Mouse (Mus musculus) lung, adult 2 months (tissue): ENCODE data around the gene Spink2. TPM values are rescaled to one million over a fixed set of nuclear protein-coding genes. Genes with fewer than 3 reads are reported as not detected.
"Not testable (repeated sequence)": the region's sequence is repeated elsewhere in the genome, so short reads cannot be mapped to it uniquely, and the experiment has no call there.

ENCODE experiments used
- DNase-seq: peaks from one replicate; pipeline ENCODE4 v3.0.0; 2022
- H3K4me1 ChIP-seq: fragments of 200-500 bp; 2 replicates; pipeline ENCODE4 v1.6.1; 2011; ENCODE audit warnings: low read length; ENCODE audit not compliant: control insufficient read depth, insufficient read depth
- H3K4me3 ChIP-seq: fragments of 200-500 bp; replicated peaks from 2 replicates; pipeline ENCODE3; 2011; ENCODE audit warnings: low read depth, mild to moderate bottlenecking, control low read depth, low read length; ENCODE audit errors: extremely low read depth
- CTCF ChIP-seq: fragments of 200-500 bp; IDR thresholded peaks from 2 replicates; pipeline ENCODE4 v1.5.1; 2011; ENCODE audit warnings: mild to moderate bottlenecking, low read length, control low read depth; ENCODE audit not compliant: insufficient read depth
- POLR2A ChIP-seq: fragments of 200-500 bp; IDR thresholded peaks from 2 replicates; pipeline ENCODE4 v1.6.1; 2011; ENCODE audit warnings: low read depth, mild to moderate bottlenecking, control low read depth, low read length, borderline replicate concordance; ENCODE audit errors: extremely low read depth
- whole genome bisulfite sequencing: fragments of 180-500 bp; shearing (Covaris S2); methylation state at CpG from one replicate; pipeline ENCODE4 v1.1.7; 2018; 5-methylcytosine and 5-hydroxymethylcytosine counted together
- polyA plus RNA-seq: library from polyadenylated mRNA; depleted of rRNA; stranded (reverse); fragments of >200 nt; gene quantifications from 2 replicates; pipeline ENCODE4 v1.2.3, GENCODE M21; 2012

The Spink2 gene
- polyA plus RNA-seq, 1 experiment: 2.4 TPM

DNA sequence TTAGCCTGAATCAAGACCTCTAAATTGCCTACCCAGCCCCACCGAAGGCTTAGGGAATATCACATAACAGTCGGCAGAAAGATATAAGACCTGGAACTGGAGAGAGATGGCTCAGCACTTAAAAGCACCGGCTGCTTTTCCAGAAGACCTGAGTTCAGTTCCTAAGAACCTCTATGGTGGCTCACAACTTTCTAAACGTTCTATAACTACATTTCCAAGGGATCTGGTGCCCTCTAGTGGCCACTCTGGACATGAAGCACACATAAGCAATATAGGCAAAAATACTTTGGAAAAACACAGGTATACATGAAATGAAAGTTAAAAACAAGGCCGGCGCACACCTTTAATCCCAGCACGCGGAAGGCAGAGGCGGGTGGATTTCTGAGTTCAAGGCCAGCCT is 5.9 kb upstream of the Spink2 start:
- DNase-seq: peak; percentile 70
- H3K4me3 ChIP-seq: no peak overlapping the region
- TF ChIP-seq POLR2A (no peak), CTCF (peak; percentile 46; the same call in 1 of the 2 replicates)
- WGBS: 7% methylated on average over 9 of the region's 9 CpGs
- no peaks in the 10 kb centered on the region for H3K4me1 ChIP-seq

DNA sequence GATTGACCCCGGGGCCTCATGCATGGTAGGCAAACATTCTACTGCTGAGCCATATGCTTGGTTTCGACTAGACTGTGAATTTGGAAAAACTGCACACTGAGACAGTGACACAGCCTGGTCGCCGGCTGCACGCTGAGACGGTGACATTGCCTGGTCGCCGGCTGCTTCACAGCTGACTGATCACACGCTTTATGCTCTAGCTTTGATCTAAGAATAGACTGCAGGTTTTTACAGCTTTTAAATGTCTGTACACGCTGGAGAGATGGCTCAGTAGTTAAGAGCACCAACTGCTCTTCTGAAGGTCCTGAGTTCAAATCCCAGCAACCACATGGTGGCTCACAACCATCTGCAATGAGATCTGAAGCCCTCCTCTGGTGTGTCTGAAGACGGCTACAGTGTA is 5.1 kb downstream of the Spink2 start:
- 75% methylated on average over 11 of the region's 11 CpGs for WGBS
- Histone ChIP-seq H3K4me1 (no peaks in the 10 kb centered on the region), H3K4me3 (no peak overlapping the region)
- TF ChIP-seq CTCF (no peak), POLR2A (no peak)
- no peak for DNase-seq

DNA sequence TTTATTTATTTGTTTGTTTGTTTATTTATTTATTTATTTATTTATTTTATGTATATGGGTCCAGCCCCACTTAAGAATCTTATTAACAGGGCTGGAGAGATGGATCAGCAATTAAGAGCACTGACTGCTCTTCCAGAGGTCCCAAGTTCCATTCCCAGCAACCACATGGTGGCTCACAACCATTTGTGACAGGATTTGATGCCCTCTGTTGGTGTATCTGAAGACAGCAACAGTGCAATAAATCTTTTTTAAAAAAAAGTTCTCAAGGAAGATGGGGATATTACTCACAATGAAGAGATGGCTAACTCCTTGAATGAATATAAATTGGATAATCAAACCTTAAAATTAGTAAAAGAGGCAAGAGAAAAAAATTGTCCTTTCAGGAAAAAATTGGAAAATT is 9.0 kb downstream of the Spink2 start:
- no peak for TF ChIP-seq CTCF
- no peak for TF ChIP-seq POLR2A

DNA sequence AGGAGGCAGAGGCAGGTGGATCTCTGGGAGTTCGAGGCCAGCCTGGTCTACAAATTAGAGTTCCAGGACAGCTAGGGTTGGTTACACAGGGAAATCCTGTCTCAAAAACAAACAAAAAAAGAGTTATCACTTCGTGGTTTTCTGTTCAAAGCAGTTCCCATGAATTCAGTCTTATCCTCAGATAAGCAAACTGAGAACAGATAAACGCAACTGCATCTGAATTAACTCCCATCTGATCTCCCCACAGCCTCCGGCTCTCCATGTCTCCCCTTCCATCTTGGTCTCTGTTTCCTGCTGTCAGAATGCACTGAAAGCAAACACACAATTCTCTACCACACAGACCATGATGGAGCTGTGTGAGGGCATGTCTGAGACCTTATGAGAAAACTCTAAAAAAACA is 10.6 kb downstream of the Spink2 start:
- TF ChIP-seq POLR2A (no peak), CTCF (no peak)
- WGBS: 45% methylated on average over 4 of the region's 4 CpGs
- Histone ChIP-seq H3K4me3 (no peak overlapping the region), H3K4me1 (no peaks in the 10 kb centered on the region)
- no peak for DNase-seq

More for the DNA sequence above, 9.0 kb downstream of the Spink2 start:
- H3K4me1 ChIP-seq: no peaks in the 10 kb centered on the region
- no peak for DNase-seq
- no peak overlapping the region for H3K4me3 ChIP-seq

DNA sequence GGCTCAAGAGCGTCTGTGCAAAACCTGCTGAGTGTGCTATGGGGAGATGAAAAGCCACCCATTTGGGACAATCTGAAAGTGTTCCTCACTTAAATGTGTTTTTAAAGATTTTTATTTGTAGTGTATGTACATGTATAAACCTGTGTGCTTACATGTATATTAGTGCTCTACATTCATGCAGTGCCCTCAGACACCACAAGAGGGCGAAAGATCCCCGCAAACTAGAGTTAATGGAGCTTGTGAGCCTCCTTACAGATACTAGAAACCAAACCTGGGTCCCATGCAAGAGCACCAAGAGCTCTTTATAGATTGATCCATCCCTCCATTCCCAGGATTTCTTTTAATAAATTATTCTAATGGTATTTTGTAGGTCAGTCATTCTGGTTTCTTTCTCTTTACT is 17.3 kb downstream of the Spink2 start:
- no peak overlapping the region for H3K4me3 ChIP-seq
- peak; percentile 35 for TF ChIP-seq CTCF
- TF ChIP-seq POLR2A: no peak
- H3K4me1 ChIP-seq: no peaks in the 10 kb centered on the region; the same call in 1 of the 2 replicates
- peak; percentile 55 for DNase-seq
- WGBS: 52% methylated on average over 3 of the region's 3 CpGs

DNA sequence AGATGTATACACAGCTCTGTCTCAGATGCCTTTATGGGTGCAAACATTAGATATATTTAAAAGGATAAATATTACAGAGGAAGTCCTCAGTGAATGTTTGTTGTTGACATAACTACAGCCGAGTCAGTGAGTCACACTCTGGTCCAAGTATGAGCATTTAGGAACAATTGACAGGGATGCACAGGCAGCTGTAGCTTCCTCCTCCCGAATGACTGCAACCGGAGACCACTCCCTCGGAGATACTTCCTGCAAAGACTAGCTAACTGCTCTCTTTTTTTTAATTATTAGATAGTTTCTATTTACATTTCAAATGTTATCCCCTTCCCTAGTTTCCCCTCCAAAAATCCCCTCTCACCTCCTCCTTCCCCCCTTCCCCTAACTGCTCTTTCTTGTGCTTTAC is 18.0 kb downstream of the Spink2 start:
- no peak for DNase-seq
- H3K4me3 ChIP-seq: no peak overlapping the region
- WGBS: 32% methylated on average over 4 of the region's 4 CpGs
- TF ChIP-seq CTCF (no peak), POLR2A (no peak)
- H3K4me1 ChIP-seq: no peaks in the 10 kb centered on the region; the same call in 1 of the 2 replicates

DNA sequence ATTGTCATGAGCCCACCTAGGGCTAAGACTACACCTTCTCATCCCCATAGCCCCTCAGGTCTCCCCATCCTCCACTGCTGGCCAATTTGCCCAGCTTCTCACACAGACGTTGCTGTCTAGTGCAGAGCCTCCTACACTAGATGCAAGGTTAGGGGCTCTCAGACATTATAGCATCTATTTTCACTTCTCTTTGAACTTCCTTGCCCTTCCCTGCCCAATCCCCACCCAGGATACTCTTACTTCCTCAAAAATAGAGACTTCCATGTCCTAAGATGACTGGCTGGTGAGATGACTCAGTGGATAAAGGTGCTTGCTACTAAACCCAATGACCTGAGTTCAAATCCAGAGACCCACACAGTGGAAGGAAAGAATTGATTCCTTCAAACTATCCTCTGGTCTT is 19.6 kb downstream of the Spink2 start:
- Histone ChIP-seq H3K4me3 (no peak overlapping the region), H3K4me1 (no peaks in the 10 kb centered on the region; the same call in 1 of the 2 replicates)
- TF ChIP-seq CTCF: no peak
- TF ChIP-seq POLR2A: no peak
- no peak for DNase-seq
- WGBS: 67% methylated on average over 1 of the region's 1 CpGs

DNA sequence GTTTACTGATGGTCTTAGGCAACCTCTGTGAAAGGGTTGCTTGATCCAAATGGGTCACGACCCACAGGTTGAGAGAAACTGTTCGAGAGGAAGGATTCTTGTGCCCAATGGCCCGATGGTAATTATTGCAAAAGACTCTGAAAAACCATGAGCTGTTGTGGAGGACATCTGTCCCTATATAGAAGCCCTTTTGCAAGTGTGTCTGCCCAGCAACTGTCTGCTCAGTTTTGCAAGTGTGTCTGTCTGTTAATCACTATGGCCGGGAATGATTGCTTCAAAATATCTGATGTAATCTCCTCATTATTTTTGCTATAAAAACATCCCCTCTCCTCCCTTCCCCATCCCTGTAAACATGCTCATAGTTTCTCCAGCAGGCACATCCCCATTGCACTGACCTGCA is 20.2 kb downstream of the Spink2 start:
- TF ChIP-seq POLR2A: no peak
- no peak for TF ChIP-seq CTCF
- DNase-seq: no peak
- 57% methylated on average over 4 of the region's 4 CpGs for WGBS
- no peaks in the 10 kb centered on the region; the same call in 1 of the 2 replicates for H3K4me1 ChIP-seq
- no peak overlapping the region for H3K4me3 ChIP-seq

DNA sequence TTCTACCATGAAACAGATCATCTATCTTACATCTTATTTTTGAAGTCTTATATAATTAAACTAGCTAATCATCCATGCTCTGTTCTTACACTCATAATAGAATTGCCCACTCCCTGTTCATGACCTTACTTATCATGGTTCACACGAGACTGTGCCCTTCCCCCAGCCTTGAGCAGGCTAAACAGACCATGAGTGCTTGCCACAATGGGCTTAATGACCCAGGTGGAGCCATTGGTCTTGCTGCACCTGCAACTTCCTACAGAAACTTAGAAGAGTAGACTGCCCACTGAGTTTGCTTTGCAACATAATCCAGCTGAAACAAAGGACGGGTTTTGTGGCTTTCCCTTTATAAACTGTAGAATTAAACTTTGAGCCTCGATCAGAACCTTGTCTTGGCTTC is 22.5 kb downstream of the Spink2 start:
- WGBS: 66% methylated on average over 3 of the region's 3 CpGs
- TF ChIP-seq POLR2A (no peak), CTCF (no peak)
- no peak for DNase-seq
- Histone ChIP-seq H3K4me3 (no peak overlapping the region), H3K4me1 (no peaks in the 10 kb centered on the region; the same call in 1 of the 2 replicates)

DNA sequence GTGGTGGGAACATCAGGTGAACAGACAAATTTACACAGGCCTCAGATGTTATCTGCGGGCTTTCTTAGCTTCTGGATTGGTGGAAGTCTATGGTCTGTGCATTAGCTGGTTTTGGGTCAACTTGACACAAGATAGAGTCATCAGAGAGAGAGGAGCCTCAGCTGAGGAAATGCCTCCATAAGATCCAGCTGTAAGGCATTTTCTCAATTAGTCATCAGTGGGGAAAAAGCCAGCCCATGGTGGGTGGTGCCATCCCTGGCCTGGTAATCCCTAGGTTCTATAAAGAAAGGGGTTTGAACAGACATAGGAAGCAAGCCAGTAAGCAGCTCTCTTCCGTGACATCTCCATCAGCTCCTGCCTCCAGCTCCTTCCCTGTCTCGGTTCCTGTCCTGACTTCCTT is 25.9 kb downstream of the Spink2 start:
- no peaks in the 10 kb centered on the region for H3K4me1 ChIP-seq
- no peak for DNase-seq
- TF ChIP-seq POLR2A: no peak
- TF ChIP-seq CTCF: no peak
- no peak overlapping the region for H3K4me3 ChIP-seq
- WGBS: 87% methylated on average over 3 of the region's 3 CpGs

DNA sequence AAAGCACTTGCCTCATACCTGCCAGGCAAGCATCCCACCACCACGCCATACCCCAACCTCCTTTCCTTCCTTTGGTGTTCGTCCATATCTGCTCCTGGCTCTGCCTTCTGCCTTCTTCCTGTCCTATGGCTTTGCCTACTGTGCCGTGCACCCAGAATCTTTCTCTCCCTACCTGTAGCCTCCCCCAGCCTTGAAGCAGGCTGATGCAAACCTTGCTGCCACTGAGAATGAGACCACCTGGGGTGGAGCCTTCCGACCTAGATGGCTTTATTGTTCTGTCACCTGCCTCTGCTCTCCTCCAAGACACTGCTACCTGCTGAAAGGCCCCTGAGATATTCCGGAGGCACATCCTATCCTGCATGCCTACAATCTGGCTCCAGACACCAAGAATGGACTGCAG is 27.4 kb downstream of the Spink2 start:
- H3K4me1 ChIP-seq, DNase-seq, H3K4me3 ChIP-seq: not testable (repeated sequence)
- WGBS: 80% methylated on average over 5 of the region's 5 CpGs
